Mouse (Mus musculus) liver (tissue): ENCODE results near the gene Syne1.

Experiments
- DNase-seq: peaks from one replicate; pipeline ENCODE4 v3.0.0-alpha.2; 2020; ENCODE audit warnings: mixed read lengths

Syne1 gene

DNA sequence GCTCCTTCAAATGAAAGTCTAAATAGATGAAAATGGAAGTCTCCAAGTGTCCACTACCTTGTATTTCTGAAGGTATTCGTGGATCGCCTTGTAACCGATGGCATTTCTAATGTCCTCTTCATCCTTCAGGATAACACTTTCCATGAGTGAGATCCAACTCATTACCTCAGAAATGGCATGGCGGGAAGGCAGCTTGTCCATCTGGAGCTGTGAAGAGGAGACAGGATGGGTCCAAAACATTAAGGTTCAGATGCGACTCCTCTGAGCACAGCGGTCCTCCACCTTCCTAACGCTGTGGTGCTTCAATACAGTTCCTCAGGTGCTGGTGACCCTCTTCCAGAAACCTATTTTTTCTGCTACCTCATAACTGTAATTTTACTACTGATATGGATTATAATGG, 426.5 kb downstream of the Syne1 start:
- no peak for DNase-seq

DNA sequence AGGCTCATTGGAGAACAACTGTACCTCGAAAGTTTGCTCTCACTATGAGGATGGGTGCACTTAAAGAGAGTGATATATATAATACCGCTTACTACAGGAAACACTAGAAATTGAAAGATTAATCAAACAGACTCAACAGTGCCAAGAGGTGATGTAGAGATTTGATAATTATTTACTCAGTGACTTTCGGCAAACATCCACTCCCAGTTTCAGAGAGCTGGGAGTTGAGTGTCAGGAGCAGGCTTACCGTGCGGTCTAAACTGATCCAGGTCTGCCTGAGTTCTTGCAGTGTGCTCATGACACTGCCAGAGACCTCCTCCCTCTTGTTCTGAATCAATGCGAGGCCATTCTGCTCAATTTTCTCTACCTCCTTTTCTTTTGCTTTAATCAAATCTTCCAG, 434.6 kb downstream of the Syne1 start:
- DNase-seq, result no peak

DNA sequence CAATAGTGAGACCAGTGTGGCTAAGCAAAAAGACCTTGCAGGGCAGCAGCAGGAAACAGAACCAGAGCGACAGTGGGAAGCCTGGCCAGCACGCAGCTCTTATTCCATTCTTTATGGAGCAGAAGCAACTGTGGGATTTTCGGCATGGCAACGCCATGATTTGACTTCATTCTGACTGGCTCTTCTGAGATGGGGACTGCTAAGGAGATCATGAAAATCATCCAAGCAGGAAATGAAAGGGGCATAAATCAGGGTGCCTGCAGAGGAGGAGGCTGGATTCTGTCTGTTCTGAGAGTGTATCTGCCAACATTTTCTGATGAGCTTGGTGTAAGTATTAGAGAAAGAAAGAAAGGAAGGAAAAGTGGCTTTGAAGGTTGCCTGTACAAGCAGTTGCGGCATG, 435.1 kb downstream of the Syne1 start:
- no peak for DNase-seq

DNA sequence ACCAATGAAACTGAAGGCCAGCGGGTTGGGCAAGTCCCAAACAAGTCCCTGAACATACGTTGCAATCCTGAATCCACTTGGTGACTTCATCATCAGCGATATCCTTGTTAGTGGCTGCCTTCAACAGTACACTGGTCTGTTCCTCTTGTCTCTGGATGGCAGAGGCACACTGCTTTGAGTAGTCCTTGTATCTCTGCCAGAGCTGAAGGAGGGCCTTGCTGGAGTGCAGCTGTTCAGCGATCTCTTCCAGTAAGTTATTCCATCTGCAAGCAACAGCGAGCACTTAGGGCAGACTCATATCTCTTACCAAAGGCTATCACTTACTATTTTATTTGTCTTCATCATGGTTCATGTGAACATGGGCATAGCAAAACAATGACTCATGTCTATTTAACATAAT, 440.5 kb downstream of the Syne1 start:
- no peak for DNase-seq

- no peak for DNase-seq
Observed at GRCm38 (mm10) chr10:5097754-5098137, 453.5 kb downstream of the Syne1 start.

GRCm38 (mm10) chr10:5096996-5097753, 454.1 kb downstream of the Syne1 start:
- no peak for DNase-seq

DNA sequence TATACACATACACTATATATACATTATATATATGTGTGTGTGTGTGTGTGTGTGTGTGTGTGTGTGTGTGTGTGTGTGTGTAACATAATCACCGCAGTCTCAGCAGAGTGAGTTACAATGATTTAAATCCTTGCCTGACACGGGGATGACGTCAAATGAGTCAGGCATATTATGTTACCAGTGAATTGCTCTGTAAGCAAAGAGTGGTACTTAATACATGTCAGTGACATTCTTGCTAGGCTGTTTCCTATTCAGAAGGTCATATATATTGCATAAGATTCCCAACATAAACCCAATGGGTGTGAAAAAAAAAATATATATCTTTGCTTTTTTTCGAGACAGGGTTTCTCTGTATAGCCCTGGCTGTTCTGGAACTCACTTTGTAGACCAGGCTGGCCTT, 462.1 kb downstream of the Syne1 start:
- DNase-seq, result no peak

- no peak for DNase-seq
Observed at GRCm38 (mm10) chr10:5087336-5087735, 463.9 kb downstream of the Syne1 start.

GRCm38 (mm10) chr10:5086329-5086728, 465.0 kb downstream of the Syne1 start:
- no peak for DNase-seq

DNA sequence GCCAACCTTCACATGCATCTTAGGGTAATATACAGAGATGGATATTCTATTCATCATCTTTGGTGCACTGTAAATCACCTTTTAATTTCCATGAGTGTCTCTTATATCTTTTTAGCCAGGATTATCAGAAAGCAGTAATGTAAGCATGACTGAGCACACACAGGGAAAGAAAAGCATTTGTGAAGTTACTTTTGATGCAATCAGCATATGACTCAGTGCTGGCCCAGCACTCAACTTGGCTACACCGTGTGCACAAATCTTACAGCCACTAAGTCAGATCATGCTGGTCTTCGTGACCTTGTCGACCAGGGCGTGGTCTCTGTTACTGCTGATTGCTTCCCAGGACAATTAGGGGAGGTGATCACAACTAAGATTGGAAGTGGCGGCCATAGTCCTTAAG, 465.5 kb downstream of the Syne1 start:
- no peak for DNase-seq

GRCm38 (mm10) chr10:5083716-5084115, 467.6 kb downstream of the Syne1 start:
- no peak for DNase-seq

DNA sequence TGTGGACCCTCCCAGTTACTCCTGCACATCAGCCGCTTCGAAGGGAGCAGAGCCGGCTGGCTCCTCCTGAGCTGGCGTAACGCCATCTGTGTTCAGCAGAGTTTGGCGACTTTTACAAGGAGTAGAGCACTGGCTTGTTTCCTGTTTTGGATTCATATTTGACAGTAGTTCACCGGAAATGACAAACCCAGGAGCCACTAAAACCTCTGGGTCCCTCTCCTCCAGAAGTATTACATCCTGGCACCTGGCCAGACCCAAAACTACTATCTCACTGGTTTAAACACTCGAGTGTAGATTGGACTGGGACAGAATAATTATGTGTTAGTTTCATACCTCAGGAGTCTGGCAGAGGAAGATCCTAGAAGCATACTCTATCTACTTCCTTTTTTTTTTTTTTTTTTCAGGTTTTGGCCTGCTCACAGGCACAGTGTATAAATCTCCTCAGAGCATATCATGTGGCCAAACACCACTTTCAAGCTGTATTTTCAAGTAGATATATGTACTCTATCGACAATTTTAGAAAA, 471.3 kb downstream of the Syne1 start:
- DNase-seq, result peak; percentile 20

- DNase-seq, result no peak
Observed at GRCm38 (mm10) chr10:5075724-5076123, 475.6 kb downstream of the Syne1 start.

- DNase-seq, result no peak
Observed at GRCm38 (mm10) chr10:5072054-5072453, 479.2 kb downstream of the Syne1 start.

DNA sequence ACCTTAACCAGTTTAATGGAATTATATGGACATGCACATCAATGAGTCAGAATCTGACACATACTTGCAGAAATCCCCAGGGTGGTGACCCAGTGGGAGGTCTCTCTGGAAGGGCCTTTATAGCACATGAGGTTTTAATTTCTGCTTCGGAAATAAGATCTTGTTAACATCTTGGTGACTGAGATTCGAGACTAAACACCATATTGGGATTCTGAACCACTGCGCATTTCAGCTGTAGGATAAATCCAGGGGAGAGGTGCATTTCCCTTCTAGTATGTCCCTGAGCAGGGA, 480.4 kb downstream of the Syne1 start:
- DNase-seq, result no peak

DNA sequence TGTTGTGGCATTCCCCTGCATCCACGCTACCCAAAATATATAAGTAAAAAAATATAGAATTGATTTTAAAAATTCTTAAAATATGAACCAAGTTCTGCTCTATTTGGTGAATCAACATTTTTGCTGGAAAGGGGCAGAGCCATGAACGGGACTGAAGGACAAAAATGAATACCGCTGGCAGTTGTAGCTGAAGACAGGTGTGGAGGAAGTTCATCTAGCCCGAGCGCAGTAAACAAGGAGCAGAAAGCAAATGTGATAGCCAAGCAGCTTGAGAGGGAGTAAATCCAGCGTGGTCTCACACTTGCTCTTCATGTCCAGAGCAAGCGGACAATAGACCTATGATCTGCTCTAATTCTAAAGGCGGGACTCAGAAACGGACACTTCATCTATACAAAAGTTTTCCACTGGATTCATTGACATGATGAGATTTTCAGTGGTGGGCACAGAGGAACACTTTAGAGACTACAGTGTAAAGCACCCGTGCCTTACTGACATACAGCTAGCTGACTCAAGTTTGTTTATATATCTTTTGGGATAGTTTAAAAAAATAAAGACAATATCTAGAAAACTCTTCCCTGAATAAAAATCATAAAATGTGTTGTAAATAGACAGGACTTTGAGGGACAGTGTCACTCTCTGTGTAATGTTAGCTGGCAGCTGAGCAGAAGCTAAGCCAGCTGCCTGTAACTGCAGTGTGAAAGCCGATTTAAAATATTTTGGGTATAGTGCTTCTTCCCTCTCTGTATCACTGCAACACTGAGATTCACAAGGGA, 480.9 kb downstream of the Syne1 start:
- no peak for DNase-seq

GRCm38 (mm10) chr10:5068676-5069265, 482.5 kb downstream of the Syne1 start, which contains the start of gene Gm10097:
Gene Gm10097 (plus strand): TSS chr10:5069192.
- DNase-seq, result no peak

DNA sequence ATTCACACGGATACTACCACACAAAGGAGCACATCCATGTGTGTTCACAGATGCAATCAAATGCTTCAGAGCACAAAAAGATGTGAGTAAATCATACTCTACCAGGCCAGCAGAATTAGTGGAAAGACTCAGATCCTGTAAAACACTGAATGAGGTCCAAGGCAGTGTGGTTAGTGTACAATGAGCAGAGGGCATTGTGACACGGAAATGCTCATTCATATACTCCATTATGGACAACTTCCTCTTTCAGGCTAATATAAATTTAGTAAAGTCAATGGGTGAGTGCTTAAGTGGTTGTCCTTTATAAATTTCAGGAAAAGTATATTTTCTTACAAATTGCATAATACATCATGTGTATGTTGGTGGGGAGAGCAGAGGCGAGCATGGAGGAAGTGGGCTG, 484.2 kb downstream of the Syne1 start:
- DNase-seq, result no peak

DNA sequence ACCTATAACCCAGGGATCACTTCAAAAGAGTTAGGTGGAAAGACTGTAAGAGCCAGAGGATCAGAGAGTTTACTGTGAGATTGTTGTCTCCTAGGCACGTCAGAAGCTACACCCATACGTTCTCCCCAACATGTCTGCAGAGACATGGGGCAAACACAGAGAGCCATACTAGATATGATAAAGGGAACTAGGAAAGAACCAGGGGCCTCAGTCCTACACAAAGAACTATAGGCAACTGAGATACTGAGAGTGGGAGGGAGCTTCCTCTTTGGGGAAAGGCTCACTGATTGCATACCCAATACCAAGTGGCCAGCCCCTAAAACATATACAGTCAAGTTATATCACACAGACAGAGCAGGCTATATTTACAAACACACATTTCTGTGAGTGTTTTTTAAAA, 491.3 kb downstream of the Syne1 start:
- no peak for DNase-seq

DNA sequence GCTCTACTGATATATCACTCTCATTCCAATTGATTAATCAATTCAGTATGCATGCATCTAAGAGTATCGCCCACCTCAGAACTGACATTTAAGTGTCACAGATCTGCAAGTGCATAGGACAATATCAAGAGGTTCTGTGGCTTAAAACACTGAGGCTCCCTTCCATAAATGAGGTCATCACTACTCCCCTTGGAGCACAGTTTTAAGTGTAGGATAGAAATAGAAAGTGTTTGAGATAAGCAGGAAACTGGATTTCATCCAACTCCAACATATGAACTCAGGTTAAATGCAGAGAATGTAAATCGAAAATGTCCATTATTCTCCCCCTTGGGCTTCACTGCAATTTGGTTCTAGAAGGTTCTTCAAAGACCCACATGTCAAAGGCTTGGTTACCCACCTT, 492.4 kb downstream of the Syne1 start:
- DNase-seq, result no peak

- no peak for DNase-seq
Observed at GRCm38 (mm10) chr10:5057661-5058060, 493.6 kb downstream of the Syne1 start.

GRCm38 (mm10) chr10:5056940-5057339, 494.3 kb downstream of the Syne1 start:
- no peak for DNase-seq

GRCm38 (mm10) chr10:5056243-5056735, 495.0 kb downstream of the Syne1 start:
- DNase-seq, result no peak

GRCm38 (mm10) chr10:5045671-5046070, 505.6 kb downstream of the Syne1 start:
- no peak for DNase-seq
